Mouse (Mus musculus) urinary bladder, adult 18-20 months (tissue): ENCODE results near the gene Mgat5.

ENCODE experiments used
- DNase-seq, 2 experiments: peaks; one replicate each; pipeline ENCODE4 v3.0.0; 2022; ENCODE audit warnings: low spot score in 2 of 2, mixed read lengths in 2 of 2

Gene Mgat5

GRCm38 (mm10) chr1:127204817-127205485 lies at the start of gene Mgat5:
TSS of gene Mgat5 (plus strand) at chr1:127205015.
- peak; percentile 88 to 89 for DNase-seq

- no peak for DNase-seq
Observed at GRCm38 (mm10) chr1:127160118-127160760, 44.6 kb upstream of the Mgat5 start.

GRCm38 (mm10) chr1:127164589-127165160 lies 40.1 kb upstream of the Mgat5 start:
- no peak for DNase-seq

- no peak for DNase-seq
Observed at GRCm38 (mm10) chr1:127166521-127166920, 38.3 kb upstream of the Mgat5 start.

DNA sequence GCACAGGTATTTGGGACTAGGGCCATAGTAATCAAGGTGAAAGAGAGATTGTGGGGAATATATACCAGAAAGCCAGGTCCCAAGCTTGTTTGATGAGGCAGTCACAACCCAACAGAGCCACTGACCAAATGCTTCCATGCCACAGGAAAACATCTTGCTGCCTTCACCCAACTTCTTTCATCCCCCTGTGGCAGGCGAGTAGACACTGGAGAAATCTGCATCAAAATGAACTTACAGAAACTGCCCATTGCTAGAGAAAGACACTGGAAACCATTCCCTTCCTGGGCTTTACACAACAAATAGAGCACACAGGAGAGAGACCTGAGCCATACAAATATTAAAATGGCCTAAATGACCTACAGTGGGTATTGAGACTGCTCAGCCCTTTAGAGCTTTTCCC lies 37.2 kb upstream of the Mgat5 start:
- no peak for DNase-seq

DNA sequence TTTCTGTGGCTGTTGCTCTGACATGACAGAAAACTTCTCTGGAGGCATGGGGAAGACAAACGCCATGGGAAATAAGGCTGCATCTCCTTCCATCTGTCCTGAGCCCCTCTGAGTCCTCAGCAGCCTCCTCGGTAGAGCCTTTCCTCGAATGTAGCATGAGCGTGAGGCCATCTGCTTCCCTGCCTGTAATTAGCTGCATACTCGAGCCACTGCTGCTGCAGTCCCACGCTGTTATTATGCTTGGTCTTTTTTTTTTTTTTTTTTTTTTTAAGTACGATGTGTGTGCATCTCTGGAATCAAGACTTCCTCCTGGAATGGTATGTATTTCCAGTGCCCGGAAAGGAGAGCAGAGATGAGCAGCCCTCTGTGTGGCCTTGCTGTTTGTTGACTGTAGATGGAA lies 36.6 kb upstream of the Mgat5 start:
- DNase-seq = no peak

- DNase-seq = no peak
Observed at GRCm38 (mm10) chr1:127169516-127169915, 35.3 kb upstream of the Mgat5 start.

DNA sequence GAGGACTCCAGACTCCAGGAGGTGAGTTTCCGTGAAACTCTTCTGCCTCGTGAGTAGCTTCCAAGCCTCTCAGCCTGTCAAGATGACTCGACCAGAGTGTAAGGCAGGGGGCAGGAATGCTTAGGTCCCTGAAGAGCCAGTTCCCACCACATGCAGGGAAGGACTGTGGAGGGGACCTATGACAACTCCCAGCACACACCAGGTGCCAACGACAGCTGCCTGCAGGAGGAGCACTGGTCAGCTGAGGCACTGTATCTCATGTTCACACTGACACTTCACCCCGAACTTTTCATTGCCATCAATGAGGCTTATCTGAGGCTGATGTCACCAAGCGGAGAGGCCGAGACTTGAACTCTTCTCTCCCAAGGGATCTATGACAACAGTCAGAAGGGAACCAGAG lies 33.5 kb upstream of the Mgat5 start:
- DNase-seq = no peak

DNA sequence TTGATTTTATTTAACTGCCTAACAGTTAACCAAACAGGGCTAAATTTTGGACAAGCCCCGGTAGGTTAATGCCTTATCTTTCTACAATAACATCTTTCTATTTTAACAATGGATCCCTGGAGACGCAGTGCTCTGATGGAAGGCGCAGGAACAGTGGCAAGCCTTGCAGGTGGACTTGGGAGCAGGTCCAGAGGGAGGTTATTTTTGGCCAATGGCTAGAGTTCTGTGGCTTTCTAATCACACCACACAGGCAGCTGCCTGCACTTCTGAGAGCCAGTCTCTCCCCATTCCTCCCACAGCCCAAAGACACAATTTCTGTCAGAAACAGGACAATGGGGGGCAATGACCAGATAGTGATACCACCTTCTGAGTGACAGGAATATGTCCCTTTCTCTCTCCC lies 31.4 kb upstream of the Mgat5 start:
- no peak for DNase-seq

GRCm38 (mm10) chr1:127192396-127192795 lies 12.4 kb upstream of the Mgat5 start:
- DNase-seq = no peak

DNA sequence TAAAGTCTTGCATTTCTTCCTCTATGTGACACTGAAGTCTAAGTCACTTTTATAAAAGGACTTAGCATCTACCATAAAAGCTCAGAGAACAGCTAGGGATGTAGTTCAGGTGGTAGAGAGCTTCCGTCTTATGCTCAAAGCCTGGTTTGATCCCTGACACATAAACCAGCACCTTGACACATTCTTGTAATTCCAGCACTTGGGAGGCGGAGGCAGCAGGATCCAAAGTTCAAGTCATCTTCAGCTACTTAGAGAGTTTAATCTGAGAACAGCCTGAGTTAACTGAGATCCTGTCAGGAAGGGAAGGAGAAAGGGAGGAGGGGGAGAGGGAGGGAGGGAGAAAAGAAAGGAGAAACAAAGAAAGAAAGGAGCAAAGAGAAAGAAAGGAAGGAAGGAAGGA lies 5.6 kb upstream of the Mgat5 start:
- no peak for DNase-seq

- DNase-seq = no peak
Observed at GRCm38 (mm10) chr1:127202360-127202759, 2.5 kb upstream of the Mgat5 start.

GRCm38 (mm10) chr1:127203231-127203764 lies 1.5 kb upstream of the Mgat5 start:
- DNase-seq = no peak

DNA sequence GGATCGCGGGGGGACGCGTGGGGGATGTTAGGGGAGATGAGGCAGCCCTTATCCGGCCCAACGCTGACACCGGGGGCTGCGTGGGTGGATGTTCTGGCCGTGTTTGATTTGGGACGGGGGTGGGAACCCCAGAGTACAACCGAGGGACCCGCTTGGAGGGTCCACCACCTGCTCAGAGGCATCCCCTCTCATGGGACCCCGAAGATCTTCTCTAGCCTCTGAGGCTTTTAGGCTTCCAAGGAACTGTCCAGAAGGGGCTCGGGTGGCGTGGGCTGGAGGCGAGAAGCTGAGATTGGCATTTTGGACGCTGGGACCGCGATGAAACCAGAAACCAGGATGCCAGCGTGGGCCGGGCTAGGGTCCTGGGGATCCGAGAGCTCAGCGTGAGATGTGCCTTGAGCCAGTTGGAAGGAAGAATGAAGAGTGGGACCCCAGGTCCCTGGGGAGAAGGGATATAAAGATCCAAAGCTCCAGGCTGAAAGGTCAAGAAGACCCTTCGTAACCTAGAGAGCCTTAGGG lies 745 bp downstream of the Mgat5 start:
- no peak for DNase-seq

- peak; percentile 25 to 68 for DNase-seq
Observed at GRCm38 (mm10) chr1:127206020-127206641, 1.3 kb downstream of the Mgat5 start.

DNA sequence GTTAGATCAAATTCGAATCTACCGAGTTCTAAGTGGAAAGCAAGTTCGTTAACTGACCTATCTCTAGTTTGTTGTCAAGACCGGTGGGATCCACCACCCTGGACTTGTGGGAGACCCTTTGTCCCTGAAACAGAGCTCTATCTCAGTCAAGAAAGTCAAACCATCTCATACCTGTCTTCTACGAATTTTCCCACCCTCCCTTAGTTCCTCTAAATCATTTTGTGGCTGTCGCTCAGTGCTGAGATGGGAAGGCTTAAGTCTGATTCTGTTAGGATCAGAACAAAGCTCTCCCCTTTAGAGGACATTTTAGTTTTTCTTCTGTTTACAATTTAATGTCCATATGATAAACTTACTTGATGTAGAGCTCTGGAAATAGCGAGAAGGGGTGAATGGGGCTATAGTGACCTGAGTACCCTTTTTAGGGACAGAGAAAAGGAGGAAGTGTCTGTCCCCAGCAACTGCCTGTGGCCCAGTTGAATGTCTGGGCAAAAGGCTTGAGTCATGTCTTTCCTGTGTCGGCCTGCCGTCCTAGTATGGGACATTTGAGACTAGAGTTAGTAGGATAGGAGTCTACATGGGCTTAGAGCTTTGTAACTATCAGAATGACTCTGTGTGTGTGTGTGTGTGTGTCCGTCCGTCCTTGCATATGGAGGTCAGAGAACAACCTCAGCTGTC lies 2.2 kb downstream of the Mgat5 start:
- DNase-seq = no peak

DNA sequence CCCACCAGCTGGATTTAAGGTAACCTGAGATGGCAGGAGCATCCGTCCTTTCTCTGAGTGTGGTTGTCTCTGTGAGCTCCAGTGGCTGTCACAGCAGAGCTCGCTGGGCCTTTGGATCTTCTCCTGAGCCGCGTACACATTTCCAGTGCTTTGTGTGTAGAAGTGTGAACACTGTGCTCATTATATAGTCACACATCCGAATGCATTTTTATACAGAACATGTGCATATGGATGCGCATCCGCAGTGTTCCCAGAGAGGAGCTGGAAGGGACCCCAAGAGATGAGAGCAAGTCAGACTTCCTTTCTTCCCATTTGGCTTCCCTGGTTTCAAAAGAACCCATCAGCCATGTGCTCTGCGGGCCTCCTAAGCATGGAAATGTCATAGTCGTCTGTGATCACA lies 3.4 kb downstream of the Mgat5 start:
- DNase-seq = no peak

GRCm38 (mm10) chr1:127212812-127213211 lies 8.0 kb downstream of the Mgat5 start:
- DNase-seq = no peak

GRCm38 (mm10) chr1:127213434-127213833 lies 8.6 kb downstream of the Mgat5 start:
- DNase-seq = no peak

- no peak for DNase-seq
Observed at GRCm38 (mm10) chr1:127214585-127215232, 9.9 kb downstream of the Mgat5 start.

DNA sequence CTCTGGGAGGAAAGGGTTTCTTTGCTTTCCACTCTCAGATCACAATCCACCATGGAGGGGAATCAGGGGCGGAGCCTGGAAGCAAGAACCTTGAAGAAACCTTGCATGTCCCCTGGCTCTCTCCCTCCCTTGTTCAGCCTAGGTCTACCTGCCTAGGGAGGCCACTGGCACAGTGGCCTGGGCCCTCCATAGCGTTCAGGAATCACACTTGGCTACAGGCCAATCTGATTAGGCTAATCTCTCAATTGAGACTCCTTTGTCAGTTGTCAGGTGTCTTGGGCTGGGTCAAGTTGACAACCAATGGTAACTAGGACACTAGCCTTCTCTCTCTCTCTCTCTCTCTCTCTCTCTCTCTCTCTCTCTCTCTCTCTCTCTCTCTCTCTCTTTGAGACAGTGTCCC lies 12.2 kb downstream of the Mgat5 start:
- no peak for DNase-seq
